Mouse (Mus musculus): ENCODE results near the gene Gpalpp1.

GRCm38 (mm10) chr14:76121901-76122662 lies 11.5 kb upstream of the Gpalpp1 start:
- TF ChIP-seq CTCF (IDR thresholded peaks at IDR 0.05; ENCODE audit: borderline replicate concordance, extremely low read depth, insufficient read depth, insufficient read length) (peak; percentile 89), POLR2A (IDR thresholded peaks at IDR 0.05; ENCODE audit: borderline replicate concordance, extremely low read depth, insufficient read depth, insufficient read length, poor library complexity, severe bottlenecking) (no peak)
